Mouse (Mus musculus) limb, embryonic 11.5 days (tissue): ENCODE measurements around the gene Astn2. TPM values are rescaled to one million over a fixed set of nuclear protein-coding genes. Genes with fewer than 3 reads are reported as not detected.

Experiments used
- ATAC-seq: fragments of 200-750 bp; cut with Nextera tagmentation; 2 replicates; pipeline ENCODE4 v1.8.0; 2017; ENCODE audit warnings: low read depth; ENCODE audit not compliant: insufficient number of reproducible peaks, low FRiP score, low TSS enrichment
- DNase-seq: peaks from one replicate; pipeline ENCODE4 v3.0.0-alpha.2; 2015; ENCODE audit warnings: low spot score
- H3K27ac ChIP-seq: fragments of 300-500 bp; sonication (generic); replicated peaks from 2 replicates; pipeline ENCODE4 v1.5.1; 2014; ENCODE audit warnings: low read depth, mild to moderate bottlenecking, low read length
- H3K27me3 ChIP-seq: fragments of 300-500 bp; sonication (generic); 2 replicates; pipeline ENCODE4 v1.6.1; 2014; ENCODE audit warnings: mild to moderate bottlenecking, low read length, mixed read lengths; ENCODE audit not compliant: control insufficient read depth, insufficient read depth
- H3K36me3 ChIP-seq: fragments of 300-500 bp; sonication (generic); 2 replicates; pipeline ENCODE4 v1.6.1; 2014; ENCODE audit warnings: mild to moderate bottlenecking, low read length, moderate library complexity, mixed read lengths; ENCODE audit not compliant: control insufficient read depth, insufficient read depth
- H3K4me1 ChIP-seq: fragments of 300-500 bp; sonication (generic); 2 replicates; pipeline ENCODE4 v1.6.1; 2014; ENCODE audit warnings: low read length, mixed read lengths; ENCODE audit not compliant: control insufficient read depth, insufficient read depth
- H3K4me2 ChIP-seq: fragments of 300-500 bp; sonication (generic); 2 replicates; pipeline ENCODE4 v1.6.1; 2014; ENCODE audit warnings: low read depth, mild to moderate bottlenecking, moderate library complexity; ENCODE audit not compliant: severe bottlenecking
- H3K4me3 ChIP-seq: fragments of 300-500 bp; sonication (generic); 2 replicates; pipeline ENCODE4 v1.5.1; 2014; ENCODE audit warnings: low read depth, low read length
- H3K9ac ChIP-seq: fragments of 300-500 bp; sonication (generic); 2 replicates; pipeline ENCODE4 v1.6.1; 2014; ENCODE audit warnings: mild to moderate bottlenecking, low read length
- H3K9me3 ChIP-seq: fragments of 300-500 bp; sonication (generic); 2 replicates; pipeline ENCODE4 v1.6.1; 2016; ENCODE audit warnings: low read length; ENCODE audit not compliant: control insufficient read depth
- WGBS: fragments of 180-500 bp; shearing (Covaris S2); extraction: QIAGEN DNeasy Blood & Tissue Kit; methylation state at CpG from one replicate; pipeline ENCODE4 v1.1.7; 2014; 5-methylcytosine and 5-hydroxymethylcytosine counted together
- polyA plus RNA-seq: library from polyadenylated mRNA; unstranded; fragments of >200 nt; fragmentation: Nextera tagmentation; extraction: Ambion mirVana; gene quantifications from 2 replicates; pipeline ENCODE4 v1.2.1, GENCODE M21; 2014

The Astn2 gene
- polyA plus RNA-seq = 0.47 and 0.50 TPM in 2 replicates

- H3K27me3 ChIP-seq = peaks cover 15% of the 10 kb centered on the region
- DNase-seq (peak; percentile 54), ATAC-seq (peak; percentile 89)
- no peaks in the 10 kb centered on the region for H3K36me3 ChIP-seq
- H3K27ac ChIP-seq = no peak within 1 kb of the TSS
- peaks cover 4% of the 10 kb centered on the region; the same call in 1 of the 2 replicates for H3K4me1 ChIP-seq
- H3K9ac ChIP-seq = peak within 1 kb of the TSS; percentile 74
- H3K4me2 ChIP-seq = peak within 1 kb of the TSS; percentile 97
- H3K4me3 ChIP-seq = peak within 1 kb of the TSS; percentile 54
- 5% methylated on average over 4 of the region's 56 CpGs for WGBS
- H3K9me3 ChIP-seq = no peaks in the 10 kb centered on the region
These were observed at the start of gene Astn2 for GRCm38 (mm10) chr4:66404201-66404711. TSS of gene Astn2 (minus strand) at chr4:66404611.

DNA sequence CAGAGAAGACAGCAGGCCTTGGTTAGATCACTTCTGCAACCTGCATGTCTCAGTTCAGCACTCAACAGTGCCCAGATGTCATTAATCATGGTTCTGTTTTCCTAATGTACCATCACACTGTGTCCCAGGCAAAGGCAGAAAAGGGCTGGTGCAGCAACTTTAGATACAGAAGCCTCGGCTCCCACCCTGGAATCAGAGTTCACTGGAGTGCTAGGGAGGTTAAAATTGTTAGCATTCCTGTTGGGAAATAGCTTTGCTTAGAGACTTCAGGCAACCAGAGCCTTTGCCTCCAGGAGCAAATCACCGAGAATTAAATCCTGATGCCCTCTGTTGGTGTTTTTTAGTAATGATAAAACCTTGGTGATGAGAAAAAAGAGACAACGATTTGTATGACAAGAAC, 45.7 kb upstream of the Astn2 start:
- no peak overlapping the region for H3K9ac ChIP-seq
- no peak overlapping the region for H3K4me2 ChIP-seq
- H3K9me3 ChIP-seq = no peaks in the 10 kb centered on the region
- WGBS = 32% methylated on average over 3 of the region's 3 CpGs
- ATAC-seq = no peak
- H3K27ac ChIP-seq = no peak overlapping the region
- no peaks in the 10 kb centered on the region for H3K27me3 ChIP-seq
- H3K4me3 ChIP-seq = no peak overlapping the region
- DNase-seq = no peak
- H3K36me3 ChIP-seq = no peaks in the 10 kb centered on the region
- H3K4me1 ChIP-seq = no peaks in the 10 kb centered on the region

- Histone ChIP-seq H3K27me3 (no peaks in the 10 kb centered on the region), H3K4me1 (no peaks in the 10 kb centered on the region), H3K36me3 (no peaks in the 10 kb centered on the region), H3K4me2 (no peak overlapping the region), H3K9me3 (no peaks in the 10 kb centered on the region), H3K9ac (no peak overlapping the region), H3K27ac (no peak overlapping the region), H3K4me3 (no peak overlapping the region)
- no peak for ATAC-seq
- WGBS = 59% methylated on average over 1 of the region's 1 CpGs
- no peak for DNase-seq
These were observed 26.8 kb upstream of the Astn2 start for GRCm38 (mm10) chr4:66431256-66431655.

DNA sequence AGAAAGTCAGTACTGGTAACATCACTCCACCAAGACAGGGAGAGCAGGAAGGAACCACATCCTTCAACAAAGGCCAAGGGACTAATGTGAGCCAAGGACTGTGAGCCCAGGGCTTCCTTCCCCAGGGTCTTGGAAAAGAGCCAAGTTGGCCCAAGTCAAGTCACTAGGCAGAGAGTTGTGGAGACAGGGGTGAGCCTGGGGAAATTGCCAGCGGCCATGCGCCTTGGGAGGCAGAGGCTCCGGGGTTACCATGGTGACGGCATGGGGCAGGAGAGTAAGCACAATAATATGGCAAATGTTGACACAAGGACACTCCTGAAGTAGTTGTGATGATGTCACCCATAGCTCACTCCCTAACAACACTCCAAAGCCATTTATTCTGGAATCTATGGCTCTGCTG, 21.4 kb upstream of the Astn2 start:
- DNase-seq (no peak), ATAC-seq (no peak)
- H3K9ac ChIP-seq = no peak overlapping the region
- no peaks in the 10 kb centered on the region for H3K27me3 ChIP-seq
- H3K4me2 ChIP-seq = no peak overlapping the region
- no peak overlapping the region for H3K27ac ChIP-seq
- WGBS = 95% methylated on average over 4 of the region's 4 CpGs
- H3K4me3 ChIP-seq = no peak overlapping the region
- H3K4me1 ChIP-seq = no peaks in the 10 kb centered on the region
- H3K36me3 ChIP-seq = no peaks in the 10 kb centered on the region
- no peaks in the 10 kb centered on the region for H3K9me3 ChIP-seq

GRCm38 (mm10) chr4:66414778-66415177, 10.4 kb upstream of the Astn2 start:
- no peak for DNase-seq
- ATAC-seq = no peak
- H3K27ac ChIP-seq = no peak overlapping the region
- 75% methylated on average over 8 of the region's 8 CpGs for WGBS
- no peak overlapping the region for H3K4me3 ChIP-seq
- H3K27me3 ChIP-seq = no peaks in the 10 kb centered on the region
- H3K36me3 ChIP-seq = no peaks in the 10 kb centered on the region
- H3K9ac ChIP-seq = no peak overlapping the region
- no peak overlapping the region for H3K4me2 ChIP-seq
- H3K9me3 ChIP-seq = no peaks in the 10 kb centered on the region
- H3K4me1 ChIP-seq = no peaks in the 10 kb centered on the region

DNA sequence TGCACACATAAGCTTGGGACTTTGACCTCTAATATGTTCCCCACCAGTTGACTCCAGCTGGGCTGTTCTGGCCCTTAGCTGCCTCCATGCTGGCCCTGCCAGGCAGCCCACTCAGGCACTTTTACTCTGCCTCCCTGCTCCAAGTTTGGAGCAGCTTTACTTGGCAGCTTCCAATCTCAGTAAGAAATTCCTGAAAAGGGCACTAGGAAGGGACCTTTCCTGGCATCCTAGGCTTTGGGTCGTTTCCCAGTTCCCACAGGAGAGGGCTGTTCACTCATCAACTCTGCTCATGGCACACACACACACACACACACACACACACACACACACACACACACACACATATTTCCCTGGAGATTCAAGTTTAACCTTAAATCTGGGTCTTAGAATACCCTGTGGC, 675 bp upstream of the Astn2 start:
- 21% methylated on average over 1 of the region's 1 CpGs for WGBS
- no peaks in the 10 kb centered on the region for H3K36me3 ChIP-seq
- DNase-seq (peak; percentile 23), ATAC-seq (no peak)
- no peak overlapping the region for H3K9ac ChIP-seq
- H3K27ac ChIP-seq = no peak overlapping the region
- H3K27me3 ChIP-seq = peaks cover 15% of the 10 kb centered on the region
- no peaks in the 10 kb centered on the region for H3K9me3 ChIP-seq
- H3K4me1 ChIP-seq = peaks cover 4% of the 10 kb centered on the region; the same call in 1 of the 2 replicates
- H3K4me3 ChIP-seq = no peak overlapping the region
- H3K4me2 ChIP-seq = no peak overlapping the region

- WGBS = under 1% methylated on average over 45 of the region's 51 CpGs
- peak; percentile 60 for DNase-seq
These were observed 657 bp downstream of the Astn2 start for GRCm38 (mm10) chr4:66403708-66404200.

GRCm38 (mm10) chr4:66403116-66403707, 1.2 kb downstream of the Astn2 start:
- peaks cover 4% of the 10 kb centered on the region; the same call in 1 of the 2 replicates for H3K4me1 ChIP-seq
- no peak for ATAC-seq

More at GRCm38 (mm10) chr4:66403708-66404200, 657 bp downstream of the Astn2 start:
- Histone ChIP-seq H3K4me1 (peaks cover 4% of the 10 kb centered on the region; the same call in 1 of the 2 replicates), H3K9me3 (no peaks in the 10 kb centered on the region), H3K4me2 (peak overlapping the region; percentile 97), H3K27ac (no peak overlapping the region), H3K4me3 (peak overlapping the region; percentile 54), H3K9ac (peak overlapping the region; percentile 74), H3K36me3 (no peaks in the 10 kb centered on the region), H3K27me3 (peaks cover 15% of the 10 kb centered on the region)
- ATAC-seq = peak; percentile 31; the same call in 1 of the 2 replicates

More at GRCm38 (mm10) chr4:66403116-66403707, 1.2 kb downstream of the Astn2 start:
- Histone ChIP-seq H3K9ac (peak overlapping the region; percentile 74), H3K4me2 (peak overlapping the region; percentile 97), H3K9me3 (no peaks in the 10 kb centered on the region), H3K4me3 (peak overlapping the region; percentile 54), H3K27ac (no peak overlapping the region), H3K36me3 (no peaks in the 10 kb centered on the region), H3K27me3 (peaks cover 15% of the 10 kb centered on the region)
- under 1% methylated on average over 22 of the region's 22 CpGs for WGBS
- DNase-seq = peak; percentile 53
